Mouse (Mus musculus): Measurements from ENCODE around the gene Auts2. TPM values are rescaled to one million over a fixed set of nuclear protein-coding genes. Genes with fewer than 3 reads are reported as not detected.

Gene Auts2
- total RNA-seq, 2 experiments from 2014 or later, result 23.5 to 29.5 TPM

- DNase-seq (ENCODE audit: low spot score in 2 of 2), result no peak
These were observed 840.2 kb downstream of the Auts2 start for GRCm38 (mm10) chr5:131702840-131703392.

- no peak for DNase-seq (ENCODE audit: low spot score in 2 of 2)
These were observed 844.2 kb downstream of the Auts2 start for GRCm38 (mm10) chr5:131698900-131699299.

- DNase-seq (ENCODE audit: low spot score in 2 of 2), result no peak
These were observed 852.4 kb downstream of the Auts2 start for GRCm38 (mm10) chr5:131690781-131691180.

GRCm38 (mm10) chr5:131686956-131687618, 856.1 kb downstream of the Auts2 start:
- no peak for DNase-seq (ENCODE audit: low spot score in 2 of 2)

- DNase-seq (ENCODE audit: low spot score in 2 of 2), result no peak
These were observed 862.9 kb downstream of the Auts2 start for GRCm38 (mm10) chr5:131680127-131680845.

GRCm38 (mm10) chr5:131679523-131679922, 863.6 kb downstream of the Auts2 start:
- DNase-seq (ENCODE audit: low spot score in 2 of 2), result no peak

- DNase-seq (ENCODE audit: low spot score in 2 of 2), result no peak
These were observed 865.6 kb downstream of the Auts2 start for GRCm38 (mm10) chr5:131677518-131677917.

- DNase-seq (ENCODE audit: low spot score in 2 of 2), result no peak
These were observed 869.4 kb downstream of the Auts2 start for GRCm38 (mm10) chr5:131673696-131674095.

- DNase-seq (ENCODE audit: low spot score in 2 of 2), result no peak
These were observed 878.1 kb downstream of the Auts2 start for GRCm38 (mm10) chr5:131665068-131665467.

GRCm38 (mm10) chr5:131664657-131665056, 878.5 kb downstream of the Auts2 start:
- no peak for DNase-seq (ENCODE audit: low spot score in 2 of 2)

- DNase-seq (ENCODE audit: low spot score in 2 of 2), result no peak
These were observed 880.5 kb downstream of the Auts2 start for GRCm38 (mm10) chr5:131662657-131663056.

GRCm38 (mm10) chr5:131658822-131659515, 884.2 kb downstream of the Auts2 start:
- no peak for DNase-seq (ENCODE audit: low spot score in 2 of 2)

- DNase-seq (ENCODE audit: low spot score in 2 of 2), result no peak
These were observed 888.9 kb downstream of the Auts2 start for GRCm38 (mm10) chr5:131654206-131654605.

GRCm38 (mm10) chr5:131650381-131650891, 892.7 kb downstream of the Auts2 start:
- DNase-seq (ENCODE audit: low spot score in 2 of 2), result peak in 1 of 2 experiments; percentile 28

- no peak for DNase-seq (ENCODE audit: low spot score in 2 of 2)
These were observed 895.4 kb downstream of the Auts2 start for GRCm38 (mm10) chr5:131647683-131648119.

GRCm38 (mm10) chr5:131647104-131647682, 896.0 kb downstream of the Auts2 start:
- no peak for DNase-seq (ENCODE audit: low spot score in 2 of 2)

GRCm38 (mm10) chr5:131646192-131646775, 896.9 kb downstream of the Auts2 start:
- DNase-seq (ENCODE audit: low spot score in 2 of 2), result no peak

GRCm38 (mm10) chr5:131645341-131646191, 897.6 kb downstream of the Auts2 start:
- no peak for DNase-seq (ENCODE audit: low spot score in 2 of 2)

- no peak for DNase-seq (ENCODE audit: low spot score in 2 of 2)
These were observed 898.8 kb downstream of the Auts2 start for GRCm38 (mm10) chr5:131644331-131644730.

Data from adrenal gland, adult 18-20 months (tissue).